Comparison of ENCODE assay signal across 25 mouse cellular contexts in the genomic region with DNA sequence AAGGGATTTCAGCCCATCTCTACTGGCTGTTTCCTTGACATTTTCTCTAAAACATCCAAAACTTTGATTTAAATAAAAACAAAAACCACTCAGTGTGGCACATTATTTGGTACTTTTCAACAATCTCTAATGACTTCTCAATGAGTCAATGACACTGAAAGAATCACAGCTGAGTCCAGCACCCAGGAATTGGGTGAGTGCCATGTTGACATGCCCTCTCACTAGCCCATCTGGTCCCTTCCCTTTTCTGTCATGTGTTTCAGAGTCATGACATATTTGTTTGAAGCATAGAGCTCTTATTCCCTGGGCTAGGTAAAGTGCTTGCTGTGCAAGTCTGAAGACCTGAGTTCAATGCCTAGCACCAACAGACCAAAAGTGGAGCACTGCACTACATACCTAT.
"Had no signal": no experiment of that assay in that cellular context is flagged by ENCODE, and none has a peak within 500 bp of the region (broad histone marks: within the 10 kb centered on the region; RNA-seq: fewer than 3 reads in every experiment).

No protein-coding gene starts in this region.

- H3K4me1 ChIP-seq: kidney, embryonic 15.5 days; limb, embryonic 10.5 days; limb, embryonic 13.5 days; liver, embryonic 12.5 days; liver, embryonic 15.5 days; lung, embryonic 15.5 days; megakaryocyte, embryonic 14.5 days; midbrain, embryonic 10.5 days; midbrain, embryonic 13.5 days; neural tube, embryonic 12.5 days; neural tube, embryonic 15.5 days had no signal

- H3K9ac ChIP-seq: kidney, embryonic 15.5 days; limb, embryonic 13.5 days; liver, embryonic 12.5 days; liver, embryonic 15.5 days; lung, embryonic 15.5 days; midbrain, embryonic 13.5 days; neural tube, embryonic 12.5 days; neural tube, embryonic 15.5 days had no signal

- H3K27ac ChIP-seq: kidney, embryonic 15.5 days; left cerebral cortex, adult 2 months; limb, embryonic 10.5 days; limb, embryonic 13.5 days; liver, embryonic 12.5 days; liver, embryonic 15.5 days; lung, embryonic 15.5 days; midbrain, embryonic 10.5 days; midbrain, embryonic 13.5 days; neural tube, embryonic 12.5 days; neural tube, embryonic 15.5 days; stomach, postnatal 0 days had no signal

- H3K4me2 ChIP-seq: kidney, embryonic 15.5 days; limb, embryonic 13.5 days; liver, embryonic 12.5 days; liver, embryonic 15.5 days; lung, embryonic 15.5 days; midbrain, embryonic 13.5 days; neural tube, embryonic 12.5 days; neural tube, embryonic 15.5 days had no signal

- H3K9me3 ChIP-seq: kidney, embryonic 15.5 days; limb, embryonic 13.5 days; liver, embryonic 12.5 days; liver, embryonic 15.5 days; lung, embryonic 15.5 days; midbrain, embryonic 10.5 days; midbrain, embryonic 13.5 days; neural tube, embryonic 12.5 days; neural tube, embryonic 15.5 days had no signal

- H3K4me3 ChIP-seq: kidney, embryonic 15.5 days; left cerebral cortex, adult 2 months; limb, embryonic 10.5 days; limb, embryonic 13.5 days; liver, embryonic 12.5 days; liver, embryonic 15.5 days; lung, embryonic 15.5 days; megakaryocyte, embryonic 14.5 days; midbrain, embryonic 10.5 days; midbrain, embryonic 13.5 days; neural tube, embryonic 12.5 days; neural tube, embryonic 15.5 days had no signal

- ATAC-seq: liver, embryonic 12.5 days; midbrain, embryonic 13.5 days had no signal

- DNase-seq: kidney, postnatal 10 days; layer of hippocampus, postnatal 36 days; liver; lung, adult 18-20 months; lung, postnatal 10 days; lung, postnatal 36 days; right cerebral cortex, adult 18-20 months; right cerebral cortex, postnatal 14 days; right cerebral cortex, postnatal 4 days; thymus, adult 2 months; thymus, postnatal 14 days; thymus, postnatal 4 days had no signal

- H3K36me3 ChIP-seq: kidney, embryonic 15.5 days; limb, embryonic 10.5 days; limb, embryonic 13.5 days; liver, embryonic 12.5 days; liver, embryonic 15.5 days; lung, embryonic 15.5 days; midbrain, embryonic 10.5 days; midbrain, embryonic 13.5 days; neural tube, embryonic 12.5 days; neural tube, embryonic 15.5 days had no signal

- H3K27me3 ChIP-seq: kidney, embryonic 15.5 days; limb, embryonic 13.5 days; liver, embryonic 12.5 days; liver, embryonic 15.5 days; lung, embryonic 15.5 days; midbrain, embryonic 13.5 days; neural tube, embryonic 12.5 days; neural tube, embryonic 15.5 days had no signal
